Mouse (Mus musculus): Measurements from ENCODE around the gene Tdgf1. TPM values are rescaled to one million over a fixed set of nuclear protein-coding genes. Genes with fewer than 3 reads are reported as not detected.
A peak's percentile ranks its signal among the peaks of the same experiment; 100 is the strongest.

Gene Tdgf1
- polyA plus RNA-seq, 1 experiment from 2014 or later: not detected

DNA sequence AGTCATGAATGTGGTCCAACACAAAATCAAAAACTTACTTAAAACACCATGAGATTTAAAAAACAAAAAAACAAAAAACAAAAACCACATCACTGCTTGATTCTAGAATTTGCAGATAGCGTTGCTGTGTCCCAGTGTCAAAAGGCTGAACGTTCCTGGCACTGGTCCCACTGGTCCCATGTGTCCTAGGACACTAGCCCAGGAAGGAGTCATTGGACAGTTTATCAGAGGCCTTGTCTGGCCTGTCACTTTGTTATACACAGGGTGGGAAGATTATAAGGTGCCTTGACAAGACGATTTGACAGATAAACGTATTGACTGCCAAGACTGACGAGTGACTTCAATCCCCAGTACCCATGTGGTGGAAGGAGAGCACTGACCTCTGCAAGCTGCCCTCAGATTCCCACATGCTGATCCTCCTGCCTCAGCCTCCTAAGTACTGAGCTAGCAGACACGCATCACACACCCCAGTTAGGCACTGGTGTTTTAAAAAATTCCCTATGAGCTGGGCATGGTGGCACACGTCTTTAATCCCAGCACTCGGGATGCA is 17.7 kb upstream of the Tdgf1 start:
- Histone ChIP-seq H3K79me2 (ENCODE audit: inconsistent target) (no peaks in the 10 kb centered on the region), H3K36me3 (ENCODE audit: inconsistent target) (no peaks in the 10 kb centered on the region), H3K4me3 (ENCODE audit: inconsistent target) (no peak overlapping the region), H3K27ac (no peak overlapping the region)
- 89% methylated on average over 8 of the region's 8 CpGs for WGBS (ENCODE audit: missing documents)

DNA sequence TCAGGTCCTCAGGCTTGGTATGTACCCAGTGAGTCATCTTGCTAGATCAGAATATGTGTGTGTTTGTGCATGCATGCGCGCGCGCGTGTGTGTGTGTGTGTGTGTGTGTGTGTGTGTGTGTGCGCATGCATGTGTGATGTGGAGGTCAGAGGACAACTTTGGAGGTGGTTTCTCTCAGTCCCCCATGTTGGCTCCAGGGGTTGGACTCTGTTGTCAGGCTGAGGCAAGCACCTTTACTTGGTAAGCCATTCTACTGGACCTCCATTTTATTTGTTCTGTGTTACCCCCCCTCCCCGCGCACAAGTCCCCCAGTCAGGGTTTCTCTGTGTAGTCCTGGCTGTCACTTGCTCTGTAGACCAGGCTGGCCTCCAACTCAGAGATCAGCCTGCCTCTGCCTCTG is 15.4 kb upstream of the Tdgf1 start:
- Histone ChIP-seq H3K27ac (no peak overlapping the region), H3K36me3 (ENCODE audit: inconsistent target) (no peaks in the 10 kb centered on the region)
- 100% methylated on average over 3 of the region's 8 CpGs for WGBS (ENCODE audit: missing documents)

DNA sequence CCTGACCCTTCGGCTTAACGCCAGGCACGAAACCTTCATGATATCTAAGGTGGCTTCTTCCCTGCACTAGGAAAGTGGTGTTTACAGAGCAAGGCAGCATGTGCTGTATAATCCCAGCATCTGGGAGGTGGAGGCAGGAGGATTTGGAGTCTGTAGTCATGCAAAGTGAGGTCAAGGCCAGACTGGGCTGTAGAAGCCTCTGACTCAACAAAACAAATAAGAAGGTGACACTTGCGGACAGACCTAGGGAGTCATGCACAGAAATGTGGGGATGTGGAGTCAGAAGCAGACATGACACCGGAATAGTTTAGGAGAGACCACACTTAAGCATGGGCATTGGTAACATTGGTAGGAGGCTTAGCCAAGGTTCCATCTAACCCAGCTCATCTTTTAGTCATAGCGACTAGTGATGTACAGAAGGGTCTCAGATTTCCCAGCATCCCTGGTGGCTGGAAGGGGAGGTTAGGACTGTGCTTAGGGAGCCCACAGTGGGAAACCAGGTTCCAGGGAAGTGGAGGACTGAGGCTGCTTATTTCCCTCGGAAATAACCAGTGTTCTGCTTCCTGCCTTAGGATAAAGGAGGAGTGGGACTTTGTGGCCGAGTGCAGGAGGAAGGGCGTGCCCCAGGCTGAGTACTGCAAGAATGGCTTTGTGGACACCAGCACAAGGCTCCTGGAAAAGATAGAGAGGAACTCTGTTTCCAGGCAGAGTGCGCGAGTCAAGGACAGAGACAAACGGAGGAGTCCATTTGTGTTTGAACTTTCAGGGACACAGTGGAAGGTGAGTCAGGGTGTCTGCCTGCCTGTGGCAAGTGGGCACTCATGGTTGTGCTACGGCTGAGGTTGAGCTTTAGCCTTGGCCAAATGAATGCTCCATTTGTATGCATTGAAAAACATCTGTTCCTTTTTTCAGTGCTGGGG is 14.5 kb upstream of the Tdgf1 start:
- H3K36me3 ChIP-seq (ENCODE audit: inconsistent target): no peaks in the 10 kb centered on the region
- H3K4me3 ChIP-seq (ENCODE audit: inconsistent target): no peak overlapping the region
- no peaks in the 10 kb centered on the region for H3K79me2 ChIP-seq (ENCODE audit: inconsistent target)
- H3K27ac ChIP-seq: no peak overlapping the region
- WGBS (ENCODE audit: missing documents): 89% methylated on average over 13 of the region's 13 CpGs

More for the DNA sequence above, 15.4 kb upstream of the Tdgf1 start:
- no peaks in the 10 kb centered on the region for H3K79me2 ChIP-seq (ENCODE audit: inconsistent target)
- H3K4me3 ChIP-seq (ENCODE audit: inconsistent target): no peak overlapping the region

GRCm38 (mm10) chr9:110959669-110960068 is 13.7 kb upstream of the Tdgf1 start:
- Histone ChIP-seq H3K79me2 (ENCODE audit: inconsistent target) (no peaks in the 10 kb centered on the region), H3K36me3 (ENCODE audit: inconsistent target) (no peaks in the 10 kb centered on the region), H3K27ac (no peak overlapping the region), H3K4me3 (ENCODE audit: inconsistent target) (no peak overlapping the region)
- WGBS (ENCODE audit: missing documents): 88% methylated on average over 5 of the region's 5 CpGs

DNA sequence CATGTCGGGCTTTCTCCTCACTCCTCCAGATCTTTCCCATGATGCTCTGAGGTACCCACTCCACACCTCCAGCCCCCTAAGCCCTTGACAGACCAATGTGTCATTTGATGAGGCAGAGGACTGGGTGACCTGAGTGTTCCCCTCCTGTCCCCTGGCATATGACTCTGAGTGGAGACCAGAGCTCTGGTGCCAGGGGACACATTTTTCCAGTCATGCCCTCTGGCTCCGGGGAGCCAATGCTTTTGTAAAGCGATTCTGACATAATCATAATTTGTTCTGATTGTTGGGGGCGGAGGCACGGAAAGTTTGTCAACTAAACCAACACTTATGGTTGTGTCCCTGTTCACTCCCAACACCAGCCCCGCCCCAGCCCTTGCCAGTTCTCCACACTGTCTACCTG is 10.0 kb upstream of the Tdgf1 start:
- Histone ChIP-seq H3K36me3 (ENCODE audit: inconsistent target) (no peaks in the 10 kb centered on the region), H3K79me2 (ENCODE audit: inconsistent target) (no peaks in the 10 kb centered on the region), H3K4me3 (ENCODE audit: inconsistent target) (no peak overlapping the region), H3K27ac (no peak overlapping the region)
- WGBS (ENCODE audit: missing documents): 92% methylated on average over 6 of the region's 6 CpGs

GRCm38 (mm10) chr9:110954681-110955445 is 8.9 kb upstream of the Tdgf1 start:
- Histone ChIP-seq H3K36me3 (ENCODE audit: inconsistent target) (no peaks in the 10 kb centered on the region), H3K27ac (no peak overlapping the region), H3K79me2 (ENCODE audit: inconsistent target) (no peaks in the 10 kb centered on the region), H3K4me3 (ENCODE audit: inconsistent target) (no peak overlapping the region)
- WGBS (ENCODE audit: missing documents): 72% methylated on average over 2 of the region's 2 CpGs

GRCm38 (mm10) chr9:110953550-110954461 is 7.8 kb upstream of the Tdgf1 start:
- Histone ChIP-seq H3K4me3 (ENCODE audit: inconsistent target) (peak overlapping the region; percentile 8; the same call in 1 of the 2 replicates), H3K27ac (no peak overlapping the region), H3K79me2 (ENCODE audit: inconsistent target) (no peaks in the 10 kb centered on the region), H3K36me3 (ENCODE audit: inconsistent target) (no peaks in the 10 kb centered on the region)
- 8% methylated on average over 43 of the region's 44 CpGs for WGBS (ENCODE audit: missing documents)

- 63% methylated on average over 5 of the region's 5 CpGs for WGBS (ENCODE audit: missing documents)
- no peak overlapping the region for H3K4me3 ChIP-seq (ENCODE audit: inconsistent target)
Observed at GRCm38 (mm10) chr9:110952931-110953549, 7.1 kb upstream of the Tdgf1 start.

GRCm38 (mm10) chr9:110952398-110952797 is 6.4 kb upstream of the Tdgf1 start:
- Histone ChIP-seq H3K4me3 (ENCODE audit: inconsistent target) (no peak overlapping the region), H3K27ac (no peak overlapping the region), H3K36me3 (ENCODE audit: inconsistent target) (no peaks in the 10 kb centered on the region), H3K79me2 (ENCODE audit: inconsistent target) (no peaks in the 10 kb centered on the region)
- 42% methylated on average over 6 of the region's 6 CpGs for WGBS (ENCODE audit: missing documents)

More at GRCm38 (mm10) chr9:110952931-110953549, 7.1 kb upstream of the Tdgf1 start:
- H3K27ac ChIP-seq: no peak overlapping the region
- H3K36me3 ChIP-seq (ENCODE audit: inconsistent target): no peaks in the 10 kb centered on the region
- no peaks in the 10 kb centered on the region for H3K79me2 ChIP-seq (ENCODE audit: inconsistent target)

DNA sequence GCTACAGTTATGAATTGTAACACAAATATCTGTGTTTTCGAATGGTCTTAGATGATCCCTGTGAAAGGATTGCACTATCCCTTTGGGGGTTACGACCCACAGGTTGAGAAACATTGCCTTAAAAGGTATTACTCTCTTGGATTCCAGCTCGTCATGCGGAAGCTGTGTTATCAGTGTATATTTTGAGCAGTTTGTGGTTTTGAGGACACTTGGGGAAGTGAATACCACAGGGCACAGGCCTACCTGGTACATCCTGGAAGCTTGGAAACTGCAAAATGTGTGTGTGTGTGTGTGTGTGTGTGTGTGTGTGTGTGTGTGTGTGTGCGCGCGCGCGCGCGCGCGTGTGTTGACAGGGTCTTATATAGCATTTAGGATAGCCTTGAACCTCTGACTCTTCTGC is 5.9 kb upstream of the Tdgf1 start:
- Histone ChIP-seq H3K4me3 (ENCODE audit: inconsistent target) (no peak overlapping the region), H3K36me3 (ENCODE audit: inconsistent target) (no peaks in the 10 kb centered on the region), H3K27ac (no peak overlapping the region), H3K79me2 (ENCODE audit: inconsistent target) (no peaks in the 10 kb centered on the region)
- 81% methylated on average over 13 of the region's 13 CpGs for WGBS (ENCODE audit: missing documents)

GRCm38 (mm10) chr9:110951397-110951796 is 5.4 kb upstream of the Tdgf1 start, which contains the start of gene Lrrc2:
Lrrc2 (plus strand) TSS chr9:110951545.
- Histone ChIP-seq H3K79me2 (ENCODE audit: inconsistent target) (no peaks in the 10 kb centered on the region), H3K4me3 (ENCODE audit: inconsistent target) (no peak within 1 kb of the TSS), H3K27ac (no peak within 1 kb of the TSS), H3K36me3 (ENCODE audit: inconsistent target) (no peaks in the 10 kb centered on the region)
- 90% methylated on average over 11 of the region's 11 CpGs for WGBS (ENCODE audit: missing documents)

GRCm38 (mm10) chr9:110950109-110950508 is 4.2 kb upstream of the Tdgf1 start:
- no peaks in the 10 kb centered on the region for H3K36me3 ChIP-seq (ENCODE audit: inconsistent target)
- no peaks in the 10 kb centered on the region for H3K79me2 ChIP-seq (ENCODE audit: inconsistent target)
- no peak overlapping the region for H3K4me3 ChIP-seq (ENCODE audit: inconsistent target)
- H3K27ac ChIP-seq: no peak overlapping the region
- 100% methylated on average over 3 of the region's 3 CpGs for WGBS (ENCODE audit: missing documents)

GRCm38 (mm10) chr9:110948813-110949310 is 2.9 kb upstream of the Tdgf1 start:
- Histone ChIP-seq H3K27ac (no peak overlapping the region), H3K36me3 (ENCODE audit: inconsistent target) (no peaks in the 10 kb centered on the region), H3K79me2 (ENCODE audit: inconsistent target) (no peaks in the 10 kb centered on the region), H3K4me3 (ENCODE audit: inconsistent target) (no peak overlapping the region)
- 90% methylated on average over 8 of the region's 8 CpGs for WGBS (ENCODE audit: missing documents)

Measured in macrophage (primary cell).